Mouse (Mus musculus) gastrocnemius, postnatal 14 days (tissue): ENCODE measurements at regions not wholly inside any gene's neighbourhood (a gene's known extent, or its start where the extent isn't known, plus 50 kb on each side); places are given as distances from the start of the nearest gene placed in this dataset.

Experiments
- DNase-seq: peaks from one replicate; pipeline ENCODE4 v3.0.0; 2021; ENCODE audit warnings: mixed read lengths
- intact Hi-C: fragments of 180-260 bp; cut with DNase I; formaldehyde crosslinking; loops from one replicate; pipeline ENCODE4 v1.15.1; 2025; ENCODE audit warnings: low total_unique reads

DNA sequence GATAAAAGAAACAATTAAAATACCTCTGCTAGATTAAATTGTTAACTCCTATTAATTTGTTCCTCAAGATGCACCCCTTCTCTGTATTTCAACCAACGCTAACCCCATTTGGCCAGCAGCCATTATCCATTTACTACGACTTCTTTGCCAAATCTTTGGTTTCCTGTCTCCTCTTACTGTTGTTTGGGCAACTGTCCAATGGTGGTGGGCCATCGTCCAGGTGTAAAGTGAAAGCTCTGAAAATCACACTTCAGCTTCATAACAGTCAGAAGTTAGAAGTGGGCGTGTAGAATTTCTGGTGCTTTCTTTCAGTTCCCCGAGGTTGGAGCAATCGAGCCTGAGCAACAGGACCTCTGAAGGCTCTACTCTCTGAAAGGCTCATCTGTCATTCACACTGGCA, 66.8 kb upstream of the Zbtb20 start:
- peak; percentile 5 for DNase-seq
- intact Hi-C loops: no loop called here

DNA sequence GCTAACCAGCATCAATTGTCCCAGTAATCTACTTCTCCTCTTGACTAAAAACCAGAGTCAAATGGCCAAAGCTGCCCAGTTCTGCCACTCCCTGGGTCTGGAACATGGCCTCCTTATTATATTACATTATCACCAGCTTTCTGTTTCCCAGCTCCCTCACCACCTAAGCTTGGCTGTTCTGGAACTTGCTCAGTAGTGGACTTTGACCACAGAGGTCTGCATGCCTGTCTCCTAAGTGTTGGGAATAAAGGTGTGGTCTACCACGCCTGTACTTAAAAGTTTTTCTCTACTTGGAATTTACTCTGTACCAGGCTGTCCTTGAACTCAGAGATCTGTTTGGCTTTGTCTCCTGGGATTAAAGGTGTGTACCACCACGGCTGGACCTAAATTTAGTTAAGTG, 68.1 kb upstream of the Zbtb20 start:
- DNase-seq: no peak
- intact Hi-C loops: no loop called here

DNA sequence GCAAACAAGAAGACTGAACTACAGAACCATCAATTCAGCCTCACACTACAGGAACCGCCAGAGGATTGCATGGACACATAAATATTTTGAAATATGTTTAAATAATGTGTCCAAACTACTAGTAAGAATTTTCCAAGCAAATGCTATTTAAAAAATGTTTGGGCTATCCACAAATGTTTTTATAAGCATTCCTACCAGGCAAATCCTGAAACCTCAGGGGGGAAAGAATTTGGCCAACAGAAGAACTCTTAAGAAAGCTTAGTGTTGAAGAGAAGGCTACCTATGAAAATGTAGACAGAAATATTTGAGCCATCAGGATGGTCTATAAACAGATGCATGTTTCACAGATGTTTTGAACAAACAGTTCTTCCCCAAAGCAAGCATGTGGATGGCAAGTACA, 72.1 kb upstream of the Zbtb20 start:
- no peak for DNase-seq
- intact Hi-C loops: no loop called here

DNA sequence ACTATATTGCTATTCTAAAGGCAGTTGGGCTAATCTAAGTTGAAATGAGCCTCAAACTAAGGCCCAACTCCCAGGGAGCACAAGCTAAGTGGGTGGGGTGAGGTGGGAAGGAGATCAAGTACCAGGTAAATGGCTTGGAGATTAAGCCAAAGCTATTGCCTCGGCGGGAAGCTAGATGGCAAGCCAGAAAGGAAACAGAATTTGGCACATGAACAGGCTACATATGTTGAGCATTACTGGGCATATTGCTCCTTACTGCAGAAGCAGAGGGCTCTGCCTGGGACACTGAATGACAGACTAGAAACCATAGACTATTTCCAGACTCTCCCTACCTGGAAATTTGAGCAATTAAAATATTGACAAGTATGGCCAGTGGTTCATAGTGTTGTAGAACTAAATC, 83.1 kb upstream of the Zbtb20 start:
- no peak for DNase-seq
- intact Hi-C loops: no loop called here

DNA sequence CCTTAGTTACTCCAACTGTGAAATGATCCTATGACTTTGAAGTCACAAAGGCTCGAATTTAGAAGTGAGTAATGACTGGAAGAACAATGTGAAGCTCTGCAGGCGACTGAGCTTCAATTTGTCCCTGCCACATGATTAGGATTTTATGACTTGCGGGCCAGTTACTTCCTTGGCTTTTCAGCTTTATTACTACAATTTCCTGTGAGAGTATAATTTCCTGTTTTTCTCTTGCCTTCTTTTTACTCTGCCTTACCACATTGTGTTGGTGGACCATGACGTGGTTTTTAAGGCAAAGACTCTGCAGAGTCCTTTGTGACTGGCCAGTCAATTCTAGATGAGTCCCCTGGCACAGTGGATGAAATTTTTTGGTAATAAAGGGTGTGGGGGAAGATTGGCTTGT, 91.0 kb upstream of the Zbtb20 start:
- intact Hi-C loops: loop anchor here (5.0 kb wide), 1 partner anchor 507 kb away; no protein-coding TSS in a partner anchor
- no peak for DNase-seq

DNA sequence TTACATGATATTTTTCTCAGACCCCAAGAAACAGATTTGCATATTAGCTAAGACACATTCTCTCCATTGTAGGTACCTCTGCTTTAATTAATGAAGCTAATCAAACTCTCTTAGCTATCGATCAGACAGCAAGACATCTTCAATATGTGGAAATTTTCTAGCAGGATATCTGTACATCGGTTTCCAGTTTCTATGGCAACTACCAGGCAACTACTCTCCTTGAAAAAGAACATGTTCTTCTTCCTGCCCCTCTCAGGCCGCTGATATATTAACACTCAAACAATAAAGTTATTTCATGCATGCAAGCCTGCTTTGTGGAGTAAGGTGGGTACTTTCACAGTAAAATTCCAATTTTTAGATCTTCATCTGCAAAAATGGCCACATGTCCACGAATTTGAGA, 91.7 kb upstream of the Zbtb20 start:
- no peak for DNase-seq
- intact Hi-C loops: loop anchor here (5.0 kb wide), 1 partner anchor 507 kb away; no protein-coding TSS in a partner anchor

DNA sequence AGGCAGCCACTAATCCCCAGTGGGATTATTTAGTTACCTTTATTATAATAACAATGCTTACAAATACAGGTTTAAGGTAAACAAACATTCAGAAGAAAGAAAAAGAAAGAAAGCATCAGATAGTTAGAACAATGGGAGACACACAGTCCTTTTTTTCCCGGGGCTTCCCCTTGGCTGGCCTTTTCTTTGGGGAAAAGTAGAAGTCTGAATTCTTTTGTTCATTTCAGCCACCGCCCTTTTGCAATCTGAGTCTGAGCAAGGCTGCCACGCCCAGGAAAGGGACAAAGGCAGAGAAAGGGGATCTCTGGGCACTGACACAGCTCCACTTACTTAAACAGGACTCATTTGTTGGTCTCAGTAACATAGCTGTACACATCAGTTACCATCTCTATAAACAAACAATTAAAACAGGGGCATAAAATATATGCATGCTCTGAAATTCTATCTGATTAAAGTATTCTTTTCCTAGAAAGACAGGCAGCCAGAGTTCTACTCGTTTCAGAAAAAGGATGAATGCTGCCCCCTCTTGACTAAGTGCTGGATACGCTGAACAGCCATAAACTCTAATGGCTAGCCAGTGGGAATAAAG, 93.5 kb upstream of the Zbtb20 start:
- peak; percentile 19 for DNase-seq
- intact Hi-C loops: loop anchor here (5.0 kb wide), 1 partner anchor 505 kb away; no protein-coding TSS in a partner anchor

DNA sequence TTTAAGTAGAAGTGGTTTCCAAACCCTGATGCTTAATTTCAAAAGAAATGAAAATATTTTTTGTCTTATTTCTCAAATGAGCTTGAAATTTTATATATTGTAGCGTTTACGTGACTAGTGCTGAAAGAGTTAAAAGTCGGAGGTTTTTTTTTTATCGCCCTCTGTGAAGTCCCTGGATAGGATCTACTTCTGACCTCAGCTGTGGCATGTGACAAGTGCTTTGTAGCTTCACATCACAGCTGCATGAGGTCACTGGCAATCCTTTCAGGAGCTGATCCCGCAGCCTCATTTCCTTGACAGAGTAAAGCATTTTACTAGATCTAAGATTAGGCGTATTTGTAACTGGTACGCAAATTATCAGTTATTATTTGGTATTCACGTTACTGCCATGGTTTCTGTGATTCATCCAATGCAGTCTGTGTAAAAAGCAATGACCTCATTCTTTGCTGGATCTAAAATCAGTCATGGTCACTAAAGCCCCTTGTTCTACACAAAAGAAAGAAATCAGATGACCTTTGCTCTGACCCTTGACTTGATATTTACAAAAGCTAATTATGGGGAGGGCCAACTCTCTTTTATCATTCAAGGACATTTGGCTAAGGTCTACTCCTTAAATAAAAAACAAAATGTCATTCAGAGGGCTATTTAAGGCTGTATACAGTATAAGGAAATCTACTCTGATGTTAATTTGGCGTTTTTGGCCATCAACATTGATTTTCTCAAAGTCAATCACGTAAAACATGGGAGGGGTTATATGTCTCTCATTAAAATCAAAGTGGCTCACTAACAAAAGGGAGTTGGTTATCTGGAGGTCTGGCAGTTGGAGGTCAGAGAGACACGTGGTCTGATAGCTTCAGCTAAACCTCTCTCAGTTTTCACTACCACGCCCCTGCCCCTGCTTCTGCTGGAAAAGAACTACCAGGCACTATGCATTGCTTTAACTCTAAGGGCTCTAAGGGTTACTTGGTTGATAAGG, 94.3 kb upstream of the Zbtb20 start:
- intact Hi-C loops: loop anchor here (5.0 kb wide), 1 partner anchor 504 kb away; no protein-coding TSS in a partner anchor

DNA sequence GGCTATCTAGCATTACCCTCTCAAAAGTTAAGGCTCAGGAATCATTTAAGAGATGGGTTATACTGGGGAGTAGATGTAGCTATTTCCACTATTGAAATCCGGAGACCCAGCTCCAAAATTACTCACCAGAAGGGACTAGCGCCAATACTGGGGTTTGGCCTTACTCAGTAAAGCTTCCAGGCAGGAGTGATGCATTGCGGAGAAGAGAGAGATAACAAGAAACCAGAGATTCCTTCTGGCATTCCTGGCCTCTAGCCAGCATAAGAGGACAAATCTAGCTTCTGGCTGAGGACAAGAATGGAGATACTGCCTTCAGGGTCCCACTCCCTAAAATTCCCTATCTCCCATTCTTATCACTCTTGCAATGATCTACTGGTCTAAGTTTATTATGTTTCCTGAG, 95.7 kb upstream of the Zbtb20 start:
- DNase-seq: no peak

More for the DNA sequence above, 94.3 kb upstream of the Zbtb20 start:
- DNase-seq: peak; percentile 5

DNA sequence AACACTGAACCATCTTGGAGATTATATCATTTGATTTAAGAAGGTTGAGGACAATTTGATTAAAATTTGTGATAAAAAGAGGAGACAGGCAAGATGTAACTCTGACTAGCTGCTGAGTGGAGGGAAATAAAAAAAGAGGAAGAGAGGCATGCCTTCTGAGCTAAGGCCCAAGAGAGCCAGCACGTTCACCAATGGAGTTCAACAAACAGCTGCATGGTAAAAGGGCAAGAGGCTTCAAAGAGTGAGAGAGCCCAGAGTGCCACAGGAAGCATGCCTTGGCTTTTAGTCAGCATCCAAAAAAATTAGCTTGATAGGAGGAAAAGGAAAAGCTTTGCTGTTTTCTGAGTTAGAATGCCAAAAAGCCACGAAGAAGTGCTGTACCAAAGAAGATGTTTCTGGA, 103.0 kb upstream of the Zbtb20 start:
- no peak for DNase-seq
- intact Hi-C loops: no loop called here

More for the DNA sequence above, 95.7 kb upstream of the Zbtb20 start:
- intact Hi-C loops: loop anchor here (5.0 kb wide), 1 partner anchor 503 kb away; no protein-coding TSS in a partner anchor

DNA sequence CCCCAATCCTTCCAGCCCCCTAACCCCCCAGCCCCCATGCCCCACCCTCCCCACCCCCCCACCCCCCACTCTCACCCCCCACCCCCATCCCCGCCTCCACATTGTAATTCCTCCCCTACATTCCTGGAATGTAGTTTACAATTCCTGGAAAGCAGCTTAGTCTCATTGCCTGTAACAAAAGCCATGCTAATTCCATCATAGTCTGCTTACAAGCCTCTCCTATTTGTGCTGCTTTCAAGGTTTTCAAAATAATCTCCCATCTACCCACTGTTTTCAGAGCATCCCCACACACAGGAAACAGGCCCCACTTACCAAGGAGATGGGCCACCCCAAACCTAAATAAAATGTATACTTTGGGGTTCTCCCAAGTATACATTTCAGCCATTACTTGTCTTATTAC, 105.5 kb upstream of the Zbtb20 start:
- intact Hi-C loops: no loop called here
- DNase-seq: no peak

DNA sequence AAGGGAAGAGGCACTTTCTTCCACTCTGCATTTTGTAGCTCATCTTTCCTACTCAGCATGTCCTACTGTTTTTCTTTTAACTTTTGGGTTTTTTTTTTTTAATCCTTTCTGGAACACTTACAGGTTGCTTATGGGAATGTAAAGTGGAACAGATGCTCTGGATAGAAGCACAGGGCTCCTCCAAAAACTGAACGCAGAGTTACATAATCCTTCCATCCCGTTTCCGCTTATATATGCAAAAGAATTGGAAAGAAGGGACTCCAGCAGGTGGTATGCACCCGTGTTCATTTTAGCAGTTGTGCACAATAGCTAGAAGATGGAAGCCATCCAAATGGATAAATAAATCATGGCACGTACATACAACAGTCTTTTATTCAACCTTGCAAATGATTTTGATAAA, 127.0 kb upstream of the Zbtb20 start:
- intact Hi-C loops: no loop called here
- no peak for DNase-seq

DNA sequence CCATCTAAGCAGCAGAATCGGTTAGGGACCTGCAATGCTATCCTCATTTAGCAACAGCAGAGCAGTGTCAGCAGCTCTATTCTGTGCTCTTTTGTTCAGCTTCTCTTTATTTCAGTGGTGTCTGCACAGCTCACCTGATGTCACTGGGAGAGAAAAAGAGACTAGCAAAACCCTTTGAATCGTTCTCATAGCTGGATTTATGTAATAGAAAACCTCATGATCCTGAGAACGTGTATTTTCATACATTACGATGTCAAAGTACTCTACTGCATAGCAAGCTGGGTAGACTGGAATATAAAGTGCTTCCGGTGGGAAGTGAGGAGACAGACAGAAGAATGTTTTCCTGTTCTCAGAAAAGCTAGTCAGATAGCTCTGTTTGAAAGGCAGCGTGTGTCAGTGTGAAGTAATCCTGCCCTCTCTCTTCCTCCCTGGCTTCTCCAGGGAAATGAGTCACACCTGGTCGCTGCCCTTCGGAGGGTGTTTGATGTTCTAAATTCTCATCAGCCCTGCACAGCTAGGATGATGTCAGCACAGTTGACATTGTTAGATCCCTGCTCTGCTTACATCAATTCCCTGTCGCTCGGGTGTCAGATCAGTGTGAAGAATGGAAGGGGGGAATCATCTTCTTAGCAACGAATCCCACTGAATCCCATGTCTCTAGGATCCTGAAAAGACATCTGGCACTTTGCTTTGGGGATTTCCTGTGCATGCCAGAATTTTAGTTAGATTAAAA, 129.6 kb upstream of the Zbtb20 start:
- intact Hi-C loops: no loop called here
- DNase-seq: no peak

DNA sequence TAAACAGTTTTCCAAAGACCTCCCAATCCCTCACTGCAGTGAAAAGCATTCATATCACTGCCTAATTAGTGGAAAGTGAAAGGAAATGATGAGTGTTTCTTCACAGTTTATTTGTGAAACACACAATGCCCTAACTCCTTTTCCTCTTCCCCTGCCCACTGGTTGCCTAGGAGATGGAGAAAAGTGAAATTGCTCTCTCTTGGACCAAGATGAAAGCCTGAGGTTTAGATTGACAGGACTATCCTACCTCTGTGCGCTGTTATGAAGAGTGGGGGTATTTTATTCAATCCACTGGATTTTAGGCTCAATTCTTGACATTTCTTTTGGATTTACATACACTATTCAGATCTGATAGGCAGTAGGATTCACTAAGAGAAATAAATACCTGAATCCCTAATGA, 132.1 kb upstream of the Zbtb20 start:
- no peak for DNase-seq
- intact Hi-C loops: no loop called here

DNA sequence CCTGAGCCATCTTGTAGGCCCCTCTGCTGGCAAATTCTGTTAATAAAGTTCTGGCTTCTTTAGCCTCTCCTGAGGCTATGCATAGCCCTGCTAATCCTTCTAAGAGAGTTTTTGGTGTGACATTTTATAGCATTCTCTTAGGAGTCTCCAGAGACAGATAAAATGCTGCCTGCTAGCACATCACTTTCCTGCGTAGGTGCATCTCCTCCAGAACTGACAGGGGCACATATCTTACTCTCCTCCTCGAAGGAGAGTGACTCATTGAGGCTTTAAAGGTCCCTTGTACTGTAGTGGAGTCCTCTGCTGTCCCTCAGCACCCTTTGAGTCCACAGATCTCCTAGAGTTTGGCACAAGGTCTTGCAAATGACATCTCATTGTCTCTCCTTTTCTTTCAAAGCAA, 132.6 kb upstream of the Zbtb20 start:
- intact Hi-C loops: no loop called here
- no peak for DNase-seq

DNA sequence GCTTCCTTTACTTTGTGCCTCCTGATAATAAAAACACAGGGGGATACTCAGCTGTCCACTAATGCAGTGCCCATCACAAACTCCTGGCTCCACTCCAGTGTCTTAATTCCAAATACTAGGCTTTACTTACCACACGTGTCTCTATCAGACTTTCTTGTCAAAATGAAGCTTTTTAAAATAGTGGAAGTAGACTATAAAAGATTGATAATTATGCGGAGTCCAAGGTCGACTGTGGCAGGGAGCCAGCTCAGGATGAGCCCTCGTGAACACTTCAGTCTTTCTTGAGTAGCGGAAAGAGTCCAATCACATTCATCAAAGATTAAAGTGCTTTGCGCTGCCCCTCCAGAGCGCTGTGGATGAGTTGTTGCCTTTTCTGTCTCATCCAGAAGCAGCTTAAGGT, 147.9 kb upstream of the Zbtb20 start:
- no peak for DNase-seq
- intact Hi-C loops: no loop called here

DNA sequence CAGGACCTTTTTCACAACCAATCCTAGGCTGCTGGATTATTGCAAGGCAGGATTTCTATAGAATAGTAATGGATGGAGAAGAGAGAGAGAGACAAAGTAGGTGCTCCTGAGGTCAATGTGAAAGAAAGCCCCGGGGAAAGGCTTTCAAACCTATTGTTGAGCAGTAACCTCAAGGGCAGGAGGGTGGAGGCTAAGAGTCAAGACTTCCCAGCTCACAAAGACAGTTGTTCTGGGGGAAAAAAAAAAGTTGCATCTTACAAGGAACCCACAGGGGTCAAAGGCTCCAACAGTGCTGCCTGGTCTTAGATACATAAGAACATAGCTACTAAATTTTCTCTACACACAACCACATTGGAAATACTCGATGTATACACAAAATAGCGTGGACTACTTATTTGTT, 155.8 kb upstream of the Zbtb20 start:
- DNase-seq: no peak
- intact Hi-C loops: no loop called here

DNA sequence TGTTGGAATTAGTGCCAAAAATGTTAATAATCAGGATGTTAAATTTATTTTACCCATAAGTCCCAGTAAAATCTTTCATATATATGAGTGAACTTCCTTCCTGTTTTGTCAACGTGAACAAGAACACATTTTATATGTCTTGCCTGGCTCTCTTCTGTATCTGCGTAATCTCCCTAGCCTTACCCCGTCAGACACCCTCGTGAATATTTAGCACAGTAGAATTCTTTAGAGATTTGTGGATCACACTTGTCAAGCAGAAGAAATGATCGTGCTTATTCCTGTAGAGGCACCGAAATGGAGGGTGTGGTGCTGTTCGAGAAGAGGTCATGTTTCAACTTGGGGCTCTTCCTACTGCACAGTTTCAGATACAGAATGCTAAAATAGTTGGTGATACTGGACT, 157.2 kb upstream of the Zbtb20 start:
- DNase-seq: no peak
- intact Hi-C loops: no loop called here

DNA sequence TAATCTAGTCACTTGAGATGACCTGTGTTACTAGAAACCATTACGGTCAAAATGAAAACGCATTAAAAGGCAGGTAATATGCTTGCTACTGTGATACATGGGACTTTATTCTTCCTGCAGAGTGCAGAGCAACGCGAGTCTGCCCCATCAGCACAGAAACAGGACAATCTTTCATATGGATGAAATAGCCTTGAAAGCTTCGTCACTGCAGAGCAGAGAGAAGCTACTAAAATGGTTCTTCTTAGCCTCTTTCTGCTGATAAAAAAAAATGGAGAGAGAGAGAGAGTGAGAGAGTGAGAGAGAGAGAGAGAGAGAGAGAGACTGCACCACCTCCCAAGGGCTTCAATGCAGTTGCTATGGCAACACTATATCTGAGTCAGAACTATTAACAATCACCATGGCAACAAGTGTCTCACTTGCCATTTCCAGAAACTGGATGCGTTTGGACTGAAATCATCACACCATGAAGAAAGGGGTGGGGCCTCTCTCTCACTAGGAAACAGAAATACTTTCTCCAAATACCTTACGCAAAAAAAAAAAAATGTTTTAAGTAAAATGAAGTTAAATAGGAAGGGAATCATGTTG, 157.8 kb upstream of the Zbtb20 start:
- intact Hi-C loops: no loop called here

More for the DNA sequence above, 157.8 kb upstream of the Zbtb20 start:
- DNase-seq: no peak
